Mouse (Mus musculus) liver, adult 2 months (tissue): ENCODE results near the gene E030030I06Rik.
"Not testable (repeated sequence)": the region's sequence is repeated elsewhere in the genome, so short reads cannot be mapped to it uniquely, and the experiment has no call there.

ENCODE experiments used
- CTCF ChIP-seq: fragments of 200-500 bp; IDR thresholded peaks from 2 replicates; pipeline ENCODE4 v1.5.1; 2011; ENCODE audit warnings: low read depth, low read length, control low read depth
- POLR2A ChIP-seq: fragments of 200-500 bp; IDR thresholded peaks from 2 replicates; pipeline ENCODE4 v1.6.1; 2011; ENCODE audit warnings: low read length, control low read depth; ENCODE audit not compliant: insufficient read depth; ENCODE audit errors: extremely low read depth

GRCm38 (mm10) chr10:22165328-22166003 is 16.4 kb upstream of the E030030I06Rik start:
- not testable (repeated sequence) for TF ChIP-seq POLR2A, CTCF
